Mouse (Mus musculus) thymus, postnatal 4 days (tissue): ENCODE results near the gene Bcl2.
"Not testable (repeated sequence)": the region's sequence is repeated elsewhere in the genome, so short reads cannot be mapped to it uniquely, and the experiment has no call there.

Experiments
- DNase-seq: peaks from one replicate; pipeline ENCODE4 v3.0.0; 2021

Gene Bcl2

DNA sequence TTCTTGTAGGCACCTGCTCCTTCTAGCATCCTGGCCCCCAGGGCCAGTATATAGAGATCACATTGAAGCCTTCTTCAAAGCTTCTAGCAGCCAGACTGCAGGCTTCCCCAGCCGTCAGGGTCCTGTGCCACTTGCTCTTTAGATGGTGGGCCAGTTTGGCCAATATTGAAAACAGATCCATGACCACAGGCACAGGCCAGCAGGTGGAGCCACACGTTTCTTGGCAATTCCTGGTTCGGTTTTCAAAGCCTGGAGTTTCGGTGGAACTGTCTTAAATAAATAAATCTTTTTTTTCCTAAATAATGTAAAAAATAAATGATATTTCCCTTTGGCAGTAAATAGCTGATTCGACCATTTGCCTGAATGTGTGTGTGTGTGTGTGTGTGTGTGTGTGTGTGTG, 171.3 kb downstream of the Bcl2 start:
- peak; percentile 34 for DNase-seq

DNA sequence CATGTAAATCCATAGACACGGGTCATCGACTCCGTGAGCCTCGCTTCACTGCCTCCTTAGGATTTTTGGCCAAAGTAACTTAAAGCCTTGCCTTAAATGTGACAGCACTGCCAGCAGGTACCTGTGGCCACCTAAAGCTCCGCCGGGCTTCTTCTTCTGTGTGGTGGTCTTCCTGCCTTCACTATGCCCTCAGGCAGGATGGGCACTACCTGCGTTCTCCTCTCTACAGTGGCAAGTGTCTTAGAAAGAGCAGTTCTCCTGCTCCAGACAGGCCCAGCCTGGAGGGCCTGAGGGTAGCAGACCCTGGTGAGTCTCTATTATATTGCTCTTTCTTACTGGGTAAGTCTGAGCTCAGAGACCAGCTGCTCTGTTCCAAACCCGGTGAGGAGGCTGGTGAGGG, 172.2 kb downstream of the Bcl2 start:
- no peak for DNase-seq

DNA sequence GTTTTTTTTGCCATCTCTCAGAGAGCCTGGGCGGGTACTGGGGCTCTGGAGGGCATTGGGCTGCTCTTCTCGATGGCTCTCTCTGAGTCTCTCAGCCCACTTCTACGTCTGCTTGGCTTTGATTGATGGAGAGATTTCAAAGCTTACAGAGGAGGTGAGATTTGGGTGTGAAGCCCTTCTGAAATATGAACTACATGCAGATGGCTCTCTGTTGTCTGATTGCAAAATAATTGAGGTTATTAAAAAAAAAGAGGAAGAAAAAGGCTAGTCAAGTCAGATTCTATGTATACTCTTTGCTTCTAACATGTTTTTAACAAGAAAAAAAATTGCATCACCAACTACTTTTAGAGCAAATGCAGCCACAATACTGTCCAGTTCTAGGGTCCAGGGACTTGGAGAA, 173.9 kb downstream of the Bcl2 start:
- DNase-seq: no peak

GRCm38 (mm10) chr1:106539029-106539428, 175.0 kb downstream of the Bcl2 start:
- DNase-seq: no peak

- DNase-seq: not testable (repeated sequence)
These were observed 179.2 kb downstream of the Bcl2 start for GRCm38 (mm10) chr1:106534835-106535234.

GRCm38 (mm10) chr1:106529570-106529969, 184.5 kb downstream of the Bcl2 start:
- no peak for DNase-seq

DNA sequence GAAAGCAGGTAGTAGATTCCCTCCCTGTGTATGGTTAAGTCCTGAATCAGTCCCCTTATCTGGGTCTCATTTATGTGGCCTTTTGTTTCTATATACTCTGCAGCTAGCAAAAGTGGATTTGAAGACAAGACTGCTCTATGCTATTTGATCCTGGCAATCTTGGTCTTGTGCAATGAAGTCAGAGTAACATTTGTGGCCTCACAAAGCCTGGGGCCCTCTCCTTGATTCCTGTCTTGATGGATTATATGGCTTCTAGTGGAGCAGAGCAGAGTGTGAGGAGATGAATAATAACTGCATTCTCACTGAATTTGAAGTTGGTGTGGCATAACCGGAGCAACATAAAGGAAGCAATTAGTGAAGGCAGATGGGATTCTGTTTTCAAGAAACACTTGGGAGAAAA, 186.5 kb downstream of the Bcl2 start:
- DNase-seq: no peak

- no peak for DNase-seq
These were observed 187.3 kb downstream of the Bcl2 start for GRCm38 (mm10) chr1:106526751-106527150.

DNA sequence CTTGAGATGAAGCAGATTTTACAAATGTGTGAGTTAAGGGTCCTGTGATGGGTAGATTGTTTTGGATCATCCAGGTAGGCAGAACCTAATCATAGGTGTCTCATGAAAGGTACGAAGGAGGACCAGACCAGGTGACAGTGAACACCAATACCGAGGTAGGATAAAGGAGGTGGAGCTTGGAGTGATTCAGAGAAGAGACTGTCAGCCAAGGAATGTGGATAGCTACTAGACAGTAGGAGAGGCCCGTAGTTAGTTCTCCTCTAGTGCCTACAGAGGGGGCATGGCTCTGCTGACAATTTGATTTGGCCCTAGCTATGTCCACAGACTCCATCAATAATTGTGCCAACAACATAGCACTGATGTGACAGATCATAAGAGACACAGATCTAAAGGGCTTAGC, 188.0 kb downstream of the Bcl2 start:
- no peak for DNase-seq

DNA sequence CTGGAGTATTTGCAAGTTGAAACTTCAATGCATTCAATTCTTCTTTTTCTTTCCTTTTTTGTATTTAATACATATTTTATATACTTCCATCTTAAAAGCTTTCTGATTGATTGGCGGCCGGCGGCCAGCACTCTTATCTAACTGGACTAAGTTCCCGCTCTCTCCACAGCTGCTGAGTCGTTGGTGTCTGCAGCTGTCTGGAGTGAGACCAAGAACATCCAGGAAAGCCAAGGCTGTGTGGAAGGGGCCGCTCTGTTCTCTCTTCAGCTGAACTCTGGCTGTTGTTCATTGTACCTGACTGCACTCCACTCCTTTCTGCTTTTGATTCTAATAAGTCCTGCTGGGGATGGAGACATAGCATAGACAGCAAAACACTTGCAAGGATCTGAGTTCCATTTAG, 190.3 kb downstream of the Bcl2 start:
- no peak for DNase-seq

- no peak for DNase-seq
These were observed 191.1 kb downstream of the Bcl2 start for GRCm38 (mm10) chr1:106523009-106523408.

- peak; percentile 40 for DNase-seq
These were observed 196.4 kb downstream of the Bcl2 start for GRCm38 (mm10) chr1:106517591-106518177.

DNA sequence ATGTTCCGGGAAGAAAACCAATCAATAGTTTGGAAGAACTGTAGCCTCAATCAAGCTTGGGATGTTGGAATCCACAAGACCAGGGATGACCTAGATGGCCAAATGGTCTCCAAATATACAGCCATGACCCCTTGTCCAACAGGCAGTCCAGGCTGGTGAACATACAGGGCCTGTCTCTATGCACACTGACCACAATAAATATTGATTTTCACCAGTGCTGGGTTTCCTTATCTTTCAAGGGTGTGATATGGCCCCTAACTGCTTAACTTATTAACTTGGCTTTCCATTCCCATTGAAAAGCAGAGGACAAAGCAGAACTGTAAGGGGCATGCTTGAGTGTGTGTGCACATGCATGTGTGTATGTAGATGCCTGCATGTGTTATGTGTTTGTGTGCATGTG, 197.0 kb downstream of the Bcl2 start:
- DNase-seq: no peak

DNA sequence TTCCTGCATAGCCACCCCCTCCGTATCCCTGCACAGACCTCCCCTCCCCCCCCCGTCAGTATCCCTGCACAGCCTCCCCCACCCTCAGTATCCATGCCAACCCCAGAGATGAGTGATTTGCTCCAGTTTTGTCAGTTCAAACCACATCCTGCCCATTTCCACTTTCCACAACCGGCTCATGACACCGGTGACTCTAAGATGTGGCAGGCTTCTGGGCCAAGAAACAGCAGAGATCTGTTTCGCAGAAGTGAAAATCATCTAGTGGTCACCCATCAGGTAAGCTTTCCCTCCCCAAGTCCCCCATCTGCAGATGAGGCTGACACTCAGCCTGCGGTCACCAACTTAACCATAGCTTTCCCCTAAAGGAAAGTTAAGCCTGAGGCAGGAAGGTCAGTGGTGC, 198.5 kb downstream of the Bcl2 start:
- DNase-seq: peak; percentile 62

DNA sequence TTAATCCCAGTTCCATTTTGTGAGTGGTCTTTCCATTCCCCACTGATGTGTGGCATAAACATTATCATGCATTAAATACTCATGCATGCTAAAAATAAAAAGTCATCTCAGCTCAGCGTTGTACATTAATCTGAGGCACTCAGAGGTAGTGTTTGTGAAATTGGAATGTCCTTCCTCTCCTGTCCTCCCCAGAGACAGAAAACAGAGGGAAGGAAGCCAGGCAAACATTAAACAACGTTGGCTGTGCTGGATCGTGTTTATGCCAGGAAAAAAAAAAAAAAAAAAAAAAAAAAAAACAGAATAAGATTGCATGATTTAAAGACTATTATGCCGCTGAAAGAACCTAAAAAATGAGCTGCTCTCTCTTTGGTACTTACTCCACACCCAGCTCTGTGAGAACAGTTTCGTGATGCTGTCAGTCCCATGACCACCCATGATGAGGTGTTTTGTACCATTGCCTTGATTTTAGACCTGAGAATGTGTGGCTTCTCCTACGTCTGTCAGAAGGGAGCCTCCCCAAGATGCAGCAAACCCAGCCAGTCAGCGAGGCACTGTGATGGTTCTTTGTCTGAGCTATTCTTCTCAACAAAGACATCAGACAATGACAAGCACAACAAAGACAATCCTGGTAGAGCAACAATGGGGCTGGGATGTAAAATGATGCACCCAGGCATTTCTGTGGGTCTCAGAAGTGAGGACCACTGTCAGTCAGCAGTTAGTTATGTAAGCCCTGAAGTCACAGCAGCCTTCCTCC, 200.0 kb downstream of the Bcl2 start:
- no peak for DNase-seq

- DNase-seq: no peak
These were observed 200.6 kb downstream of the Bcl2 start for GRCm38 (mm10) chr1:106513481-106513880.

- DNase-seq: peak; percentile 91
These were observed 202.5 kb downstream of the Bcl2 start for GRCm38 (mm10) chr1:106511593-106511992.

- no peak for DNase-seq
These were observed 206.5 kb downstream of the Bcl2 start for GRCm38 (mm10) chr1:106507556-106507955.

GRCm38 (mm10) chr1:106503910-106504309, 210.2 kb downstream of the Bcl2 start:
- no peak for DNase-seq

- no peak for DNase-seq
These were observed 210.7 kb downstream of the Bcl2 start for GRCm38 (mm10) chr1:106503407-106503806.

DNA sequence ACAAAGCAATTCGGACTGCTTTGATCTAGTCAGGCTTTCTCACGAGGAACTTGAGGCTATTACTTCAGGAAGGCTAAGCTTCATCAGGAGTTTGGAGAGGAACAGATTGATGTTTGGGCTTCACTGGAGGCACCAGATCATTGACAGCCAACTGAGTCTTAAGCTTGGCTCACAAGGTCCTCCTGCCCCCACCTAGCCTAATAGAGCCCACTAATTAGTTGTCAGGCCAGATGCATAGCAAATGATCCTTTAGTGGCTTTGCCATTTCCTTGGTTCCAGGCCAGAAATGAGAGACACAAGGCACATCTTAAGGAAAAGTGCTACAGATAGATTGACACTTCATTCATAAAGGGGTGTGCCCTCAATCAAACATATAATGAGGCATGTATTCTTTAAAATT, 216.1 kb downstream of the Bcl2 start:
- no peak for DNase-seq
